Mouse (Mus musculus) right cerebral cortex, adult 2 months (tissue): Measurements from ENCODE around the gene Ier5l.
A peak's percentile ranks its signal among the peaks of the same experiment; 100 is the strongest.

Source experiments
- DNase-seq, 2 experiments: peaks; one replicate each; pipeline ENCODE4 v3.0.0; 2021 to 2022; ENCODE audit warnings: low spot score in 2 of 2

The Ier5l gene

DNA sequence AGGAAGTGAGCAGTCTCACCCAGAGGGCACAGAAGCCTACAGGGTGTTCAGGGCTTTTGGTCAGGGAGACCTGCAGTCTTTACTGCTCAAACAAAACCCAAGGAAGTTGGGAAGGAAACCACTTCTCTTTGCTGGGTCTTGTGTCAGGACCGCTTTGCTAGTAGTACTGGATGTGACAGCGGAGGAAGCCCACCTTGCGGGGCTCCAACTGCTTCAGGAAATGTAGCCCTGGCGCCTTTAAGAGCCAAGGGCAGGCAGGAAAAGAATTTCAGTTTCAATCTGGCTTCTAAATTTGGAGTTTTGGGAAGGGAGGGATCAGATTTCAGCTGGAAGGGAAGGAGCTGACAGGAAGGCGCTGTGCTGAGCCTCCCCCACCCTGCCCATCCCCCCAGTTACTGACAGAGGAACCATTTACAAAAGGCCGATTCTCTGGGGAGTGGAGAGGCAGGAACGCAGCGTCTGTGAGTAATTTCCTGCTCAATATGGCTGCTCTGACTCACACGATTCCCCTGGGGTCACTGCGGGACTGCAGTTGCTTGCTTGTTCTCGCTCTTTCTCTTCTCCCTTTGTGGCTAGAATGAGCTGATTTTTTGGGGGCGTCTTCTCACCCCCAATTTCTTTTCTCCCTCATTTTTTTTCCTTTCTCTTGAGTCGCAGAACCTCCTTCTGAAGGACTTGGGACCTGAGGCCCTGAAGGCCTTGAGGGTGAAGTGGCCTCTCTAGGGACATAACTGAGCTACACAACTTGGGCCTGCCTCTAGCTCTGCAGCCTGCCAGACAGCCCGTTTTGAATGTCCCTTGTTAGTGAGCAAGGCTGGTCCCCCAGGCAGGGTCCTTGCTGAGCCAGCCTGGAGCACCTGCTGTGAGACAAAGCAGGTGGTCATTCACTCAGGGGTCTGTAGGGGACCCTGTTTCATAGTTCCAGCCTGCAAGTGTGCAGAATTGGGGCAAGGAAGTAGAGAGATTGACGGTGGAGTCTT is 32.2 kb downstream of the Ier5l start:
- DNase-seq, result peak; percentile 73 to 78

- DNase-seq, result peak; percentile 62 to 67
Measured at GRCm38 (mm10) chr2:30440701-30441517, 33.1 kb downstream of the Ier5l start.

GRCm38 (mm10) chr2:30440211-30440700 is 33.8 kb downstream of the Ier5l start:
- DNase-seq, result no peak

- no peak for DNase-seq
Measured at GRCm38 (mm10) chr2:30439631-30440030, 34.4 kb downstream of the Ier5l start.

DNA sequence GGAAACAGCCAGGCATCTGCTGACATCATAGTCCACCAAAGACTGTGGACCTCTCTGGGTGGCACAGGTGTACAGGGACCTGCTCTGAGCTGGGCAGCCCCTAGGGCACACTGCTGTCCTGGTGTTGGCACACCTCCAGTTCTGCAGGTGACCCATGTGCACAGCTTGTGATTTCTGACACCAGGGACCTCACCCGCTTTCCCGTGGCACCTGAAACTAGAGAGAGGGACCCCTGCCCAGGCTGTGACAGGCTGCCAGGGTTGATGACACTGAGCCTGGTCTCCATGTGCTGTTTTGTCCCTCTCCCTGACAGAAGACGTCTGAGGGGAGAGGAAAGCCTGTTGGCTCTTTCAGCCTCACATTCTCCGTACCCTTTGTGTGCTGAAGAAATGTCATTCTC is 36.2 kb downstream of the Ier5l start:
- DNase-seq, result no peak

- DNase-seq, result no peak
Measured at GRCm38 (mm10) chr2:30436809-30437208, 37.2 kb downstream of the Ier5l start.

GRCm38 (mm10) chr2:30436156-30436545 is 37.9 kb downstream of the Ier5l start:
- DNase-seq, result no peak

GRCm38 (mm10) chr2:30435326-30436155 is 38.5 kb downstream of the Ier5l start:
- DNase-seq, result peak; percentile 77 to 82

DNA sequence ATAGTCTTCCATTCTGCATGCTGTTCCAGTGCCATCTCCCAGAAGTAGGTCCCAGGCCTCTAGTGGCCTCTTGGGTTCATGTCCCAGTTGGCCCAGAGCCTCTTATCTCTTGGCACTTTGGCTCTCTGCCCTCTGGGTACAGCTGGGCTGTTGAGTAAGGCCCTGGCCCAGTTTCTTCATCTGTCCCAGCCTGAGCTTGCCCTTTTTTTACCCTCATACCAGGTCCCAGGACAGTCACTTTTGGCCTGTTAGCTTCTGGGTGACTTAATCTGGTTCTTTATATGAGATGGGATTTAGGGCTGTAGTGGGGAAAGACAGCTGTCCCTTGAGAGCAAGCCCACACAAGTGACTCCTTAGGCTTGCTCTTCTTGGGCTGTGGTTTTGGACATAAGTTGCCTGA is 44.9 kb downstream of the Ier5l start:
- no peak for DNase-seq
